Mouse (Mus musculus): Measurements from ENCODE around the gene Batf2. TPM values are rescaled to one million over a fixed set of nuclear protein-coding genes. Genes with fewer than 3 reads are reported as not detected.

The Batf2 gene
- total RNA-seq (2021) = 1 to 10 TPM; 1.6 to 3.1 TPM
- long read RNA-seq, experiment 1, partial matches to known transcripts = 0 of 2 reads
- long read RNA-seq, experiment 1, other reads (novel, unspliced or antisense) = 0 of 2 reads
- long read RNA-seq, experiment 2 = 0 reads

GRCm38 (mm10) chr19:6140678-6141393 lies at the start of gene Batf2:
Gene Batf2, plus strand, starts transcription at chr19:6140983.
- peak; percentile 84 for DNase-seq (ENCODE audit: low spot score in 2 of 2)

GRCm38 (mm10) chr19:6094119-6094518 lies 46.7 kb upstream of the Batf2 start, which contains the start of gene AC131692.1:
Gene AC131692.1, plus strand, starts transcription at chr19:6094419.
- DNase-seq (ENCODE audit: low spot score in 2 of 2) = no peak

- DNase-seq (ENCODE audit: low spot score in 2 of 2) = no peak
Measured at GRCm38 (mm10) chr19:6097847-6098246, 42.9 kb upstream of the Batf2 start.

GRCm38 (mm10) chr19:6101186-6101585 lies 39.6 kb upstream of the Batf2 start:
- no peak for DNase-seq (ENCODE audit: low spot score in 2 of 2)

- DNase-seq (ENCODE audit: low spot score in 2 of 2) = no peak
Measured at GRCm38 (mm10) chr19:6102169-6102853, 38.5 kb upstream of the Batf2 start.

- DNase-seq (ENCODE audit: low spot score in 2 of 2) = no peak
Measured at GRCm38 (mm10) chr19:6104476-6104875, 36.3 kb upstream of the Batf2 start.

GRCm38 (mm10) chr19:6105586-6105985 lies 35.2 kb upstream of the Batf2 start, which contains the start of gene Naaladl1:
Gene Naaladl1, plus strand, starts transcription at chr19:6105782.
- DNase-seq (ENCODE audit: low spot score in 2 of 2) = no peak

- DNase-seq (ENCODE audit: low spot score in 2 of 2) = no peak
Measured at GRCm38 (mm10) chr19:6113116-6113515, 27.7 kb upstream of the Batf2 start.

GRCm38 (mm10) chr19:6116113-6116850 lies 24.5 kb upstream of the Batf2 start:
- DNase-seq (ENCODE audit: low spot score in 2 of 2) = no peak

- DNase-seq (ENCODE audit: low spot score in 2 of 2) = peak in 1 of 2 experiments; percentile 61
Measured at GRCm38 (mm10) chr19:6117346-6117985, 23.3 kb upstream of the Batf2 start.

GRCm38 (mm10) chr19:6117986-6118676 lies 22.7 kb upstream of the Batf2 start, which contains the start of gene Sac3d1:
Gene Sac3d1, minus strand, starts transcription at chr19:6118650.
- peak; percentile 82 to 84 for DNase-seq (ENCODE audit: low spot score in 2 of 2)

- DNase-seq (ENCODE audit: low spot score in 2 of 2) = no peak
Measured at GRCm38 (mm10) chr19:6118677-6119185, 22.1 kb upstream of the Batf2 start.

GRCm38 (mm10) chr19:6121761-6122160 lies 19.0 kb upstream of the Batf2 start:
- no peak for DNase-seq (ENCODE audit: low spot score in 2 of 2)

GRCm38 (mm10) chr19:6123330-6123729 lies 17.5 kb upstream of the Batf2 start:
- no peak for DNase-seq (ENCODE audit: low spot score in 2 of 2)

GRCm38 (mm10) chr19:6124898-6125297 lies 15.9 kb upstream of the Batf2 start:
- DNase-seq (ENCODE audit: low spot score in 2 of 2) = no peak

- peak; percentile 51 to 55 for DNase-seq (ENCODE audit: low spot score in 2 of 2)
Measured at GRCm38 (mm10) chr19:6126289-6126688, 14.5 kb upstream of the Batf2 start.

GRCm38 (mm10) chr19:6126789-6127580 lies 13.8 kb upstream of the Batf2 start:
- no peak for DNase-seq (ENCODE audit: low spot score in 2 of 2)

GRCm38 (mm10) chr19:6127760-6128341 lies 12.9 kb upstream of the Batf2 start, which contains the start of gene Snx15:
Gene Snx15, minus strand, starts transcription at chr19:6128304.
- DNase-seq (ENCODE audit: low spot score in 2 of 2) = peak; percentile 88 to 93
